Mouse (Mus musculus): ENCODE measurements around the gene Gm10134.

GRCm38 (mm10) chr2:28536766-28537633 lies 31.1 kb downstream of the Gm10134 start:
- TF ChIP-seq CTCF (IDR thresholded peaks at IDR 0.05; ENCODE audit: low read depth) (no peak), EP300 (IDR thresholded peaks at IDR 0.05; ENCODE audit: low read depth) (no peak)
